Mouse (Mus musculus) bone marrow macrophage, adult 2 months (primary cell): Measurements from ENCODE around the gene 1700003F12Rik.

Experiments used
- CTCF ChIP-seq: IDR thresholded peaks from 2 replicates; pipeline ENCODE4 v1.5.1; 2012; ENCODE audit warnings: low read depth, mild to moderate bottlenecking, low read length, moderate library complexity
- POLR2A ChIP-seq: IDR thresholded peaks from 2 replicates; pipeline ENCODE4 v1.6.1; 2012; ENCODE audit warnings: mild to moderate bottlenecking, low read depth, low read length, borderline replicate concordance

DNA sequence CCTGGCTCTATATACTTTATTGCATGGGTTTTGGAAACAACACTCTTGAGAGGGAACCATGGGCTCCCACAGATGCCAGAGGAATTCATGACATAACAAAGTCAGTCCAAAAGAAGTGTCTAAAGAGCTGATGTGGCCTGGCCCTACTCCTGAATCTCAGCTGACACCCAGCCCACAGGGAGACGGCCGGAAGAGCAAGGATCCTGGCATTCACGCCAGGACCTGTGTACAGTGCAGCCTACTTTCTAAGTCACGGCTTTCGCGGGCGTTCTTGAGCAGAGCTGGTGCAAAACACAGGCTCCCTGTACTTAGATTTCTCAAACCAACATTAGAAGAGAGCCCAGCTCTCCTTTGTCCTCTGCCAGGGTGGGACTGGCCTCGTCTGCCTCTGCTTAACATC, 33.7 kb downstream of the 1700003F12Rik start:
- no peak for TF ChIP-seq POLR2A
- no peak for TF ChIP-seq CTCF
